Mouse (Mus musculus): ENCODE data around the gene Man1a. TPM values are rescaled to one million over a fixed set of nuclear protein-coding genes. Genes with fewer than 3 reads are reported as not detected.

Man1a gene
- total and polyA plus RNA-seq, 3 experiments, result 6.9 to 43.2 (median 40.1) TPM

DNA sequence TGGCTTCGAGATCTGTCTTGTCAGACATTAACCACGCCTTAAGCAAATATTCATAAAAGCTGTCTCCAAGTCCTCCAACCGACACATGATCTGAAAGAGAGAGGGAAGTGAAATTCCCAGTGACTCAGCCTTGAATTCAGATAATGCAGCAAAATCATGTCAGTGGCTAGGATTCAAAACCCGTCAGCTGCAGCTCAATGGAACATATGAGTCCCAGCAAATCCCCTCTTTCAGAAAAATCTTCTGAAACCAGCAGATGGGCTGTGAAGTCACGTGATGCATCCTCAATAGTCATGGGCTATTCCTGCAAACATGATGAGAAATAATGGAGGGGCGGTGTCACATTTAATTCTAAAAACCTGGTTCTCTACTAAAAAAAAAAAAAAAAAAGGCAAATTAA is 151.0 kb downstream of the Man1a start:
- H3K4me3 ChIP-seq, result no peak overlapping the region
- no peak overlapping the region for H3K9ac ChIP-seq (ENCODE audit: low read depth, low read length)
- TF ChIP-seq CTCF (IDR thresholded peaks at IDR 0.05), result no peak
- TF ChIP-seq EP300 (IDR thresholded peaks at IDR 0.05; ENCODE audit: insufficient read depth, low read depth, low read length), result no peak
- no peak for TF ChIP-seq POLR2A (IDR thresholded peaks at IDR 0.05; ENCODE audit: insufficient read depth, low read depth, low read length)
- DNase-seq, result peak in 1 of 2 experiments; percentile 18
- no peak overlapping the region for H3K27ac ChIP-seq
- no peaks in the 10 kb centered on the region for H3K27me3 ChIP-seq (ENCODE audit: control insufficient read depth, insufficient read depth, low read length)
- H3K36me3 ChIP-seq (ENCODE audit: control insufficient read depth, insufficient read depth, low read length), result peaks cover 2% of the 10 kb centered on the region; the same call in 1 of the 2 replicates
- 76% methylated on average over 6 of the region's 6 CpGs for WGBS
- H3K4me1 ChIP-seq (ENCODE audit: control insufficient read depth, insufficient read depth, low read length), result peaks cover 2% of the 10 kb centered on the region
- H3K79me2 ChIP-seq (replicated peaks; ENCODE audit: control insufficient read depth, insufficient read depth, low read length), result no peaks in the 10 kb centered on the region
- intact Hi-C loops (cut with DNase I), result no loop called here

DNA sequence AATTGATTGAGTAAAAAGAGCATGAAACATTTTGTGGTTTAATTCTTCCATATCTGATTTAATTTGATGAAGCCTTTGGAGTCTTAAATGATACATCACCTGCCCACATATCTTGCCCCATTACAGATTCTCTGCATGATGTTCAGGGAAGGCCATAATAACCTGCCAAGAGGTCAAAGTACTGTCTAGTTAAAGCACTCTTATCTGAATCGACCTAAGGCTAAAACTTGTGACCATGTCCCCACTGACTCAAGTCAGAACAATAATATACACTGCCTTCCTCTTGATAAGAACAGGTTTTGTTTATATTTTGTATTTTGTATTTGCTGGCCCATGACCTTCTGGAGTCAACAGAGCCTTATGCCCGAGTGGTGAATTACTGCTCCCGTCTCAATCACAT is 154.2 kb downstream of the Man1a start:
- no peak for DNase-seq
- Histone ChIP-seq H3K27ac (no peak overlapping the region), H3K4me1 (ENCODE audit: control insufficient read depth, insufficient read depth, low read length) (peaks cover 1% of the 10 kb centered on the region; the same call in 1 of the 2 replicates), H3K79me2 (replicated peaks; ENCODE audit: control insufficient read depth, insufficient read depth, low read length) (no peaks in the 10 kb centered on the region), H3K27me3 (ENCODE audit: control insufficient read depth, insufficient read depth, low read length) (no peaks in the 10 kb centered on the region), H3K9ac (ENCODE audit: low read depth, low read length) (no peak overlapping the region), H3K36me3 (ENCODE audit: control insufficient read depth, insufficient read depth, low read length) (peaks cover 4% of the 10 kb centered on the region; the same call in 1 of the 2 replicates), H3K4me3 (no peak overlapping the region)
- WGBS, result 83% methylated on average over 3 of the region's 3 CpGs
- TF ChIP-seq CTCF (IDR thresholded peaks at IDR 0.05), result no peak
- TF ChIP-seq EP300 (IDR thresholded peaks at IDR 0.05; ENCODE audit: insufficient read depth, low read depth, low read length), result no peak
- no peak for TF ChIP-seq POLR2A (IDR thresholded peaks at IDR 0.05; ENCODE audit: insufficient read depth, low read depth, low read length)
- intact Hi-C loops (cut with DNase I), result no loop called here

DNA sequence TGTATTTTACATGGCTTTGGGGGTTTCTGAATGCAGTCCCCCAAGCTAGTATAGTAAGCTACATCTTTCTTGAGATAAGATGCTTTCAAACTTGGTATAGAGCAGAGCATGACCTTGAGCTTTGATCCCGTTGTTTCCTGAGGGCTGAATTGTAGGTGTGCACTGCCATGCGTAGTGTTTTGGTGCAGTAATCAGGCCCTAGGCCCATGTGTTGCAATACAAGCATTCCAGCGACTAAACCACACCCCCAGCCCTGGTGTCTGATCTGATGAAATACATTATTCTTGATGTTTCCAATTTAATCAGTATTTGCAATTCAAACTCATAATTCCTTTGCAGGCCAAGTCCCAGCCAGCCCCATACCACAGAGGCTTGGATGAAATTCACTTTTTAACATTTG is 158.9 kb downstream of the Man1a start:
- no peaks in the 10 kb centered on the region for H3K79me2 ChIP-seq (replicated peaks; ENCODE audit: control insufficient read depth, insufficient read depth, low read length)
- WGBS, result 81% methylated on average over 3 of the region's 3 CpGs
- intact Hi-C loops (cut with DNase I), result no loop called here
- no peaks in the 10 kb centered on the region; the same call in 1 of the 2 replicates for H3K4me1 ChIP-seq (ENCODE audit: control insufficient read depth, insufficient read depth, low read length)
- no peak overlapping the region for H3K27ac ChIP-seq
- TF ChIP-seq POLR2A (IDR thresholded peaks at IDR 0.05; ENCODE audit: insufficient read depth, low read depth, low read length), result no peak
- no peak for TF ChIP-seq CTCF (IDR thresholded peaks at IDR 0.05)
- TF ChIP-seq EP300 (IDR thresholded peaks at IDR 0.05; ENCODE audit: insufficient read depth, low read depth, low read length), result no peak
- H3K4me3 ChIP-seq, result no peak overlapping the region
- H3K27me3 ChIP-seq (ENCODE audit: control insufficient read depth, insufficient read depth, low read length), result no peaks in the 10 kb centered on the region
- 0 out of 2 replicates have a peak, but pooled peaks cover 2% of the 10 kb centered on the region for H3K36me3 ChIP-seq (ENCODE audit: control insufficient read depth, insufficient read depth, low read length)
- DNase-seq, result no peak
- no peak overlapping the region for H3K9ac ChIP-seq (ENCODE audit: low read depth, low read length)

- H3K27ac ChIP-seq, result no peak overlapping the region
- no peak for DNase-seq
- H3K9ac ChIP-seq (ENCODE audit: low read depth, low read length), result no peak overlapping the region
- WGBS, result 72% methylated on average over 6 of the region's 6 CpGs
- H3K79me2 ChIP-seq (replicated peaks; ENCODE audit: control insufficient read depth, insufficient read depth, low read length), result no peaks in the 10 kb centered on the region
- intact Hi-C loops (cut with DNase I), result no loop called here
- 0 out of 2 replicates have a peak, but pooled peaks cover 2% of the 10 kb centered on the region for H3K36me3 ChIP-seq (ENCODE audit: control insufficient read depth, insufficient read depth, low read length)
- no peak for TF ChIP-seq POLR2A (IDR thresholded peaks at IDR 0.05; ENCODE audit: insufficient read depth, low read depth, low read length)
- TF ChIP-seq EP300 (IDR thresholded peaks at IDR 0.05; ENCODE audit: insufficient read depth, low read depth, low read length), result no peak
- TF ChIP-seq CTCF (IDR thresholded peaks at IDR 0.05), result no peak
- no peak overlapping the region for H3K4me3 ChIP-seq
- H3K27me3 ChIP-seq (ENCODE audit: control insufficient read depth, insufficient read depth, low read length), result no peaks in the 10 kb centered on the region
- no peaks in the 10 kb centered on the region; the same call in 1 of the 2 replicates for H3K4me1 ChIP-seq (ENCODE audit: control insufficient read depth, insufficient read depth, low read length)
Measured at GRCm38 (mm10) chr10:53915719-53916118, 160.7 kb downstream of the Man1a start.

- intact Hi-C loops (cut with DNase I), result no loop called here
- no peak for DNase-seq
- 70% methylated on average over 8 of the region's 8 CpGs for WGBS
- H3K36me3 ChIP-seq (ENCODE audit: control insufficient read depth, insufficient read depth, low read length), result peaks cover 2% of the 10 kb centered on the region; the same call in 1 of the 2 replicates
- no peaks in the 10 kb centered on the region for H3K79me2 ChIP-seq (replicated peaks; ENCODE audit: control insufficient read depth, insufficient read depth, low read length)
- H3K9ac ChIP-seq (ENCODE audit: low read depth, low read length), result no peak overlapping the region
- H3K27me3 ChIP-seq (ENCODE audit: control insufficient read depth, insufficient read depth, low read length), result no peaks in the 10 kb centered on the region
- no peak overlapping the region for H3K27ac ChIP-seq
- TF ChIP-seq EP300 (IDR thresholded peaks at IDR 0.05; ENCODE audit: insufficient read depth, low read depth, low read length) (no peak), CTCF (IDR thresholded peaks at IDR 0.05) (no peak), POLR2A (IDR thresholded peaks at IDR 0.05; ENCODE audit: insufficient read depth, low read depth, low read length) (no peak)
- no peak overlapping the region for H3K4me3 ChIP-seq
- H3K4me1 ChIP-seq (ENCODE audit: control insufficient read depth, insufficient read depth, low read length), result no peaks in the 10 kb centered on the region; the same call in 1 of the 2 replicates
Measured at GRCm38 (mm10) chr10:53914974-53915609, 161.3 kb downstream of the Man1a start.

Measured in heart, adult 2 months (tissue).